Mouse (Mus musculus): ENCODE measurements at regions not wholly inside any gene's neighbourhood (a gene's known extent, or its start where the extent isn't known, plus 50 kb on each side); places are given as distances from the start of the nearest gene placed in this dataset.

DNA sequence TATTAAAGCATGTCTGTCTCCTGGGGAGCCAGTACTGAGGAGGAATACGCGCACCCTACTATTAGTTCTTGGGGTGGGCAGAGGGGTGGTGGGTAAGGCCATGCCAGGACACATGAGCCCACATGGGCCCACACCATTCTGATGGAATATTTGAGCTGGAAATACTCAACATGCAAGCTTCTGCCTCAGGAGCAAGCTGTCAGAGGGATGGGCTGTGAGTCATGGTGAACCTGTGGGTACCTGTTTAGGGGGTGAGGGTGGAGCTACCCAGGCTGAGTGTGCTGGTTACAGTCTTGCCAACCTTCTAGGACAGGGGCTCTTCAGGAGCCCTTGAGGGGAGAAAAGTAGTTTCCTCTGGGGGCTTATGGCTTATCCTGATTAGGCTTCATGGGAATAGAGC lies 264.9 kb downstream of the Bcl11a start:
- WGBS: 65% methylated on average over 2 of the region's 2 CpGs
- no peaks in the 10 kb centered on the region for H3K9me3 ChIP-seq
- H3K27ac ChIP-seq: no peak overlapping the region
- peaks cover 24% of the 10 kb centered on the region for H3K4me1 ChIP-seq
- no peak overlapping the region for H3K4me2 ChIP-seq
- no peak overlapping the region for H3K9ac ChIP-seq
- no peaks in the 10 kb centered on the region for H3K36me3 ChIP-seq
- H3K27me3 ChIP-seq: no peaks in the 10 kb centered on the region
- no peak for ATAC-seq (ENCODE audit: insufficient number of reproducible peaks, insufficient read depth, low FRiP score, low TSS enrichment, low read depth)
- H3K4me3 ChIP-seq: no peak overlapping the region

DNA sequence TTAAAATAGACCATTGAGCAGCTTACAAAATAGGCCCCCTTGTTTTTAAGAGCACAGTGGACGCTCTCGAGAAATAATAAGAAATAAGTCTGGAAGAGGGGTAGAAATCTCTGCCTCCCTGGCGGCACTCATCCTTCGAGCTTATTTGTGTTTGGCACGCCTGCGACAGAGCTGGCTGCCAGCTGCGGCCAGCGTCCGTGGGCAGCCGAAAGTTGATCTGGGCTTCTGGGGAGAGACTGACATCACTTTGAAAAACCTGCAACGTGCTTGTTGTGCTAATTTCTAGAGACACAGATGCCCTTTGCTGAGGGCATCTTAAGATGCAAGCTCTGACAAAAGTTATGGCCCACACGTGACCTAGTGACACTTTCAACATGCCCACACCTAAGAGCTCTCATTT lies 269.4 kb downstream of the Bcl11a start:
- H3K9me3 ChIP-seq: no peaks in the 10 kb centered on the region
- no peak for ATAC-seq (ENCODE audit: insufficient number of reproducible peaks, insufficient read depth, low FRiP score, low TSS enrichment, low read depth)
- no peaks in the 10 kb centered on the region for H3K36me3 ChIP-seq
- H3K4me1 ChIP-seq: peaks cover 24% of the 10 kb centered on the region
- H3K27ac ChIP-seq: peak overlapping the region; percentile 8; the same call in 1 of the 2 replicates
- 23% methylated on average over 12 of the region's 12 CpGs for WGBS
- H3K4me2 ChIP-seq: no peak overlapping the region
- no peak overlapping the region for H3K4me3 ChIP-seq
- H3K9ac ChIP-seq: no peak overlapping the region
- H3K27me3 ChIP-seq: no peaks in the 10 kb centered on the region

DNA sequence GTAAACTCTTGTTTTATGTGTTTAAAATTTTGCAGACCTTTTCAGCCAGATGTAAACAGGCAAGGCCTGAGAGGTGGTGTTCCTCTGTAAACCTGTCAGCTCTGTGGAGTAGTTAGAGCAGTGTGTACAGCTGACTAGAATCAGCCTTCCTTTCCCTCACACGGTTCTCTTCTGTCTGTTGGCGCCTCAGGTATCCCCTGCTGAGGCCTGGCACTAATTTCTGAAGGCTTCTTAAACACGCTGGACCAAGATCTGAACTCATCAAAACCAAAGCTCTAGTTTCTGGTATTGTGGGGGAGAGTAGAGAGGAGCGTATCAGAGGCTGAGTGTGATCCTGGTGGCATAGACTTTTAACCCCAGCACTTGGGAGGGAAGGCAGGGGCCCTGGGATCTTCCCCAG lies 270.9 kb downstream of the Bcl11a start:
- Histone ChIP-seq H3K27ac (no peak overlapping the region), H3K4me3 (no peak overlapping the region), H3K27me3 (no peaks in the 10 kb centered on the region), H3K4me1 (peaks cover 13% of the 10 kb centered on the region), H3K9me3 (no peaks in the 10 kb centered on the region), H3K9ac (no peak overlapping the region), H3K4me2 (no peak overlapping the region), H3K36me3 (no peaks in the 10 kb centered on the region)
- 59% methylated on average over 4 of the region's 4 CpGs for WGBS
- no peak for ATAC-seq (ENCODE audit: insufficient number of reproducible peaks, insufficient read depth, low FRiP score, low TSS enrichment, low read depth)

DNA sequence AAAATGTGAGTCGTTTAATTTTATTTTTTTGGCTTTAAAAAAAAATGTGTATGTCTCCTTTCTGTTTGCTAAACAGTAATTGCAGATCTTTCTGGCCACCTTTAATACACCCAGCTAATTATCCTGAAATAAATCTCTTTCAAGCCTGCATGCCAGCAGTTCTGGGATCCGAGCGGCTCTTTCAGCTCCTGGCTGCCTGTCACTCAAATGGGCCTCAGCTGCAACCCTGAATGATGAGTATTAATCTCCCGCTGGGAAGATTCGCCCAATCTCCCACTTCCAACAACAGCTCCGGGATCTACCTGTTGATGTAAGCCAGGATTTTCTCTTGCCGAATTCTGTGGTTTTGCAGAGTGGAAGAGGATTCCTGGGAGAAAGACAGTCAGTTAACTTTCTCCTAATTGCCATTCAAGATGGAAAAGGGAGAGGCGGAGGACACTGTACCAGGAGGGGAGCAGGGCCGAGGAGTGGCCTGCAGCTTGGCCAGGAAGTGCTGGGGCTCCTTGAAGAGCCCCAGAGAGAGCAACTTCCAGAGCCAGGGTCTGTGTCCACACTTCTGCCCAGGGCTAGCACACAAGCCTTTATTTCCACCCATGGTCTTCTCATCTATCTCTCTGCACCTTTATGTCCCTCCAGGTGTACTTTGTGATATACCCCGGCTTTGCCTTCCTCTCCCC lies 272.2 kb downstream of the Bcl11a start:
- H3K4me1 ChIP-seq: peaks cover 12% of the 10 kb centered on the region
- no peak overlapping the region for H3K27ac ChIP-seq
- WGBS: 30% methylated on average over 10 of the region's 10 CpGs
- H3K9ac ChIP-seq: no peak overlapping the region
- no peaks in the 10 kb centered on the region for H3K27me3 ChIP-seq
- H3K4me2 ChIP-seq: no peak overlapping the region
- H3K36me3 ChIP-seq: no peaks in the 10 kb centered on the region
- ATAC-seq (ENCODE audit: insufficient number of reproducible peaks, insufficient read depth, low FRiP score, low TSS enrichment, low read depth): no peak
- no peaks in the 10 kb centered on the region for H3K9me3 ChIP-seq
- H3K4me3 ChIP-seq: no peak overlapping the region

- 91% methylated on average over 4 of the region's 4 CpGs for WGBS
- Histone ChIP-seq H3K36me3 (no peaks in the 10 kb centered on the region), H3K27me3 (no peaks in the 10 kb centered on the region), H3K4me3 (no peak overlapping the region), H3K9me3 (no peaks in the 10 kb centered on the region), H3K27ac (no peak overlapping the region), H3K9ac (no peak overlapping the region), H3K4me1 (peaks cover 10% of the 10 kb centered on the region), H3K4me2 (no peak overlapping the region)
- no peak for ATAC-seq (ENCODE audit: insufficient number of reproducible peaks, insufficient read depth, low FRiP score, low TSS enrichment, low read depth)
These were observed 273.0 kb downstream of the Bcl11a start for GRCm38 (mm10) chr11:24350839-24351238.

- Histone ChIP-seq H3K27me3 (no peaks in the 10 kb centered on the region), H3K9me3 (no peaks in the 10 kb centered on the region), H3K36me3 (no peaks in the 10 kb centered on the region), H3K4me1 (peaks cover 9% of the 10 kb centered on the region), H3K4me2 (no peak overlapping the region), H3K27ac (no peak overlapping the region), H3K9ac (no peak overlapping the region), H3K4me3 (no peak overlapping the region)
- ATAC-seq (ENCODE audit: insufficient number of reproducible peaks, insufficient read depth, low FRiP score, low TSS enrichment, low read depth): no peak
- 82% methylated on average over 3 of the region's 3 CpGs for WGBS
These were observed 274.2 kb downstream of the Bcl11a start for GRCm38 (mm10) chr11:24352071-24352470.

DNA sequence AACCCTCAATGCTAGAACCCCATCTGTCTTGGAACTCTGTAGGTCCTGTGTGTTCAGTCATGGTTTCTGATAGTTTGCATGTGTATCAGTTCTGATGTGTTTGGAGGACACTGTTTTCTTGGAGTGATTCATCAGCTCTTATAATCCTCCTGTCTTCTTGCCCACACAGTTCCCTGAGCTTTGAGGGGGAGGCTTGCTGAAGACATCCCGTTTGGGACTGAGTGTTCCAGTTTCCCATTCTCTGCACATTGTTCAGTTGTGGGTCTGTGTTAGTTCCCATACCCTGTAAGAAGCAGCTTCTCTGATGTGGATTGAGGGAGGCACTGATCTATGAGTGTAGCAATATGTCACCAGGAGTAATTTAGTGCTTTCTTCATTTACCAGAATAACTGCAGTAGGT lies 275.2 kb downstream of the Bcl11a start:
- peaks cover 4% of the 10 kb centered on the region for H3K4me1 ChIP-seq
- WGBS: 79% methylated on average over 1 of the region's 1 CpGs
- no peak overlapping the region for H3K4me3 ChIP-seq
- no peak overlapping the region for H3K9ac ChIP-seq
- no peaks in the 10 kb centered on the region for H3K9me3 ChIP-seq
- no peak for ATAC-seq (ENCODE audit: insufficient number of reproducible peaks, insufficient read depth, low FRiP score, low TSS enrichment, low read depth)
- H3K4me2 ChIP-seq: no peak overlapping the region
- no peak overlapping the region for H3K27ac ChIP-seq
- H3K36me3 ChIP-seq: no peaks in the 10 kb centered on the region
- no peaks in the 10 kb centered on the region for H3K27me3 ChIP-seq

DNA sequence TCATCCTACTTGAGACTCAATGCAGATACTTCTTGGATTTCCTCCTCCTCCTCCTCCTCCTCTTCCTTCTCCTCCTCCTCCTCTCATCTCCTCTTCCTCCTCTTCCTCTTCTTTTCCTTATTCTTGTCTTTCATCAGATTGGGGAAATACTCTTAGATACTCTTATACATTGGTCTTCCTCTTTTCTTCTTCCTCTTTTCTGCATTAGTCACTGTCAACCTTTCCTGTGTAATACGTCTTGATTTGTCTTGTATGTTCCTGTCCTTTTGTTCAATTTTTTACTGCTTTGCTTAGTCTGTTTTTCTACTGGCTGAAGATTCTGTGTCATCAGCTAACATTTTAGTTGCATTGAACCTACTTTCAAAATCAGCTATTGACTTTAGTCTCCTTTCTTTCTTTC lies 279.5 kb downstream of the Bcl11a start:
- H3K4me2 ChIP-seq: no peak overlapping the region
- H3K27ac ChIP-seq: no peak overlapping the region
- 75% methylated on average over 1 of the region's 1 CpGs for WGBS
- H3K9ac ChIP-seq: no peak overlapping the region
- H3K36me3 ChIP-seq: no peaks in the 10 kb centered on the region
- H3K4me1 ChIP-seq: peaks cover 9% of the 10 kb centered on the region
- no peak overlapping the region for H3K4me3 ChIP-seq
- no peaks in the 10 kb centered on the region for H3K27me3 ChIP-seq
- no peak for ATAC-seq (ENCODE audit: insufficient number of reproducible peaks, insufficient read depth, low FRiP score, low TSS enrichment, low read depth)
- H3K9me3 ChIP-seq: no peaks in the 10 kb centered on the region

DNA sequence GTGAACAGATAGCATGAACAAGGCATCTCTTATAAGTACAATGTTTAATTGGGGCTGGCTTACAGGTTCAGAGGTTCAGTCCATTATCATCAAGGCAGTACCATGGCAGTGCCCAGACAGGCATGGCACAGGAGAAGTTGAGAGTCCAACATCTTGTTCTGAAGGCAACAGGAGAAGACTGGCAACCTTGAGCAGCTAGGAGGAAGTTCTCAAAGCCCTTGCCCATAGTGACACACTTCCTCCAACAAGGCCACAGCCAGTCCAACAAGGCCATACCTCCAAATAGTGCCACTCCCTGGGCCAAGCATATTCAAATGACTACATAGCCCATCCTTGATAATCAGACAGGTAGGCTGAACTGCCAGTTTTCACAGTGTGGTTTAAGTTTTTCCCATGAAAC lies 281.2 kb downstream of the Bcl11a start:
- H3K9ac ChIP-seq: no peak overlapping the region
- H3K4me2 ChIP-seq: no peak overlapping the region
- no peaks in the 10 kb centered on the region for H3K27me3 ChIP-seq
- no peaks in the 10 kb centered on the region for H3K36me3 ChIP-seq
- H3K4me1 ChIP-seq: peaks cover 25% of the 10 kb centered on the region
- H3K4me3 ChIP-seq: no peak overlapping the region
- ATAC-seq (ENCODE audit: insufficient number of reproducible peaks, insufficient read depth, low FRiP score, low TSS enrichment, low read depth): no peak
- no peak overlapping the region for H3K27ac ChIP-seq
- no peaks in the 10 kb centered on the region for H3K9me3 ChIP-seq

GRCm38 (mm10) chr11:24361998-24362687 lies 284.3 kb downstream of the Bcl11a start:
- Histone ChIP-seq H3K9me3 (no peaks in the 10 kb centered on the region), H3K4me1 (peaks cover 29% of the 10 kb centered on the region), H3K36me3 (no peaks in the 10 kb centered on the region), H3K27ac (peak overlapping the region; percentile 66), H3K4me2 (no peak overlapping the region), H3K9ac (no peak overlapping the region), H3K27me3 (no peaks in the 10 kb centered on the region), H3K4me3 (no peak overlapping the region)
- ATAC-seq (ENCODE audit: insufficient number of reproducible peaks, insufficient read depth, low FRiP score, low TSS enrichment, low read depth): no peak
- 20% methylated on average over 6 of the region's 6 CpGs for WGBS

GRCm38 (mm10) chr11:24362688-24363035 lies 284.8 kb downstream of the Bcl11a start:
- Histone ChIP-seq H3K27me3 (no peaks in the 10 kb centered on the region), H3K9ac (no peak overlapping the region), H3K4me1 (peaks cover 29% of the 10 kb centered on the region), H3K4me3 (no peak overlapping the region), H3K27ac (peak overlapping the region; percentile 66; the same call in 1 of the 2 replicates), H3K36me3 (no peaks in the 10 kb centered on the region), H3K4me2 (no peak overlapping the region), H3K9me3 (no peaks in the 10 kb centered on the region)
- no peak for ATAC-seq (ENCODE audit: insufficient number of reproducible peaks, insufficient read depth, low FRiP score, low TSS enrichment, low read depth)
- 24% methylated on average over 2 of the region's 2 CpGs for WGBS
